Mouse (Mus musculus) MEL (cell line): ENCODE measurements at regions not wholly inside any gene's neighbourhood (a gene's known extent, or its start where the extent isn't known, plus 50 kb on each side); places are given as distances from the start of the nearest gene placed in this dataset.

ENCODE experiments used
- DNase-seq: peaks from one replicate; pipeline ENCODE4 v3.0.0; 2011; ENCODE audit warnings: low read depth, low spot score
- H3K27ac ChIP-seq: 2 replicates; pipeline ENCODE4 v1.5.1; 2012; ENCODE audit warnings: low read depth, mild to moderate bottlenecking, control low read depth, low read length, moderate library complexity; ENCODE audit not compliant: control insufficient read depth
- H3K27me3 ChIP-seq, 2 experiments: fragments of 150-350 bp in 1 of 2; sonication (generic) in 1 of 2; 2 replicates each; pipeline ENCODE4 v1.6.1; 2012; ENCODE audit warnings: low read length in 2 of 2, mild to moderate bottlenecking in 2 of 2, improper control_type of control experiment in 1 of 2, moderate library complexity in 1 of 2; ENCODE audit not compliant: insufficient read depth in 2 of 2, control insufficient read depth in 1 of 2
- H3K36me3 ChIP-seq, 2 experiments: 2 replicates each; pipeline ENCODE4 v1.6.1; 2012 to 2014; ENCODE audit warnings: low read length in 2 of 2, improper control_type of control experiment in 1 of 2, inconsistent platforms in 1 of 2, mild to moderate bottlenecking in 1 of 2; ENCODE audit not compliant: insufficient read depth in 2 of 2, control insufficient read depth in 1 of 2
- H3K4me1 ChIP-seq, 2 experiments: fragments of 150-350 bp in 1 of 2; sonication (generic) in 1 of 2; 2 replicates each; pipeline ENCODE4 v1.6.1; 2012; ENCODE audit warnings: low read length in 2 of 2, improper control_type of control experiment in 1 of 2, mild to moderate bottlenecking in 1 of 2; ENCODE audit not compliant: insufficient read depth in 2 of 2, control insufficient read depth in 1 of 2
- H3K4me3 ChIP-seq, 2 experiments: fragments of 150-350 bp in 1 of 2; sonication (generic) in 1 of 2; 2 replicates each; pipeline ENCODE4 v1.5.1; 2012; ENCODE audit warnings: low read depth in 2 of 2, low read length in 2 of 2, mild to moderate bottlenecking in 2 of 2, moderate library complexity in 2 of 2, control low read depth in 1 of 2, improper control_type of control experiment in 1 of 2; ENCODE audit not compliant: control insufficient read depth in 1 of 2, insufficient read depth in 1 of 2
- H3K79me2 ChIP-seq: 2 replicates; pipeline ENCODE4 v1.6.1; 2012; ENCODE audit warnings: mild to moderate bottlenecking, low read length, moderate library complexity; ENCODE audit not compliant: control insufficient read depth, poor library complexity, insufficient read depth
- H3K9ac ChIP-seq: 2 replicates; pipeline ENCODE4 v1.6.1; 2012; ENCODE audit warnings: low read depth, mild to moderate bottlenecking, control low read depth, low read length, moderate library complexity; ENCODE audit not compliant: control insufficient read depth, poor library complexity, severe bottlenecking
- H3K9me3 ChIP-seq: fragments of 150-350 bp; sonication (generic); replicated peaks from 2 replicates; pipeline ENCODE4 v1.6.1; 2012; ENCODE audit warnings: mild to moderate bottlenecking, low read length, improper control_type of control experiment, moderate library complexity; ENCODE audit not compliant: insufficient read depth
- BHLHE40 ChIP-seq: IDR thresholded peaks from 2 replicates; pipeline ENCODE4 v1.6.1; 2012; ENCODE audit warnings: low read depth, mild to moderate bottlenecking, inconsistent platforms, low read length, improper control_type of control experiment, borderline replicate concordance
- EP300 ChIP-seq, 2 experiments: IDR thresholded peaks; 2 replicates each; pipeline ENCODE4 v1.6.1; 2011; ENCODE audit warnings: improper control_type of control experiment in 2 of 2, low read length in 2 of 2, low read depth in 1 of 2, mild to moderate bottlenecking in 1 of 2
- ETS1 ChIP-seq: IDR thresholded peaks from 2 replicates; pipeline ENCODE4 v1.6.1; 2012; ENCODE audit warnings: low read depth, mild to moderate bottlenecking, inconsistent platforms, low read length, improper control_type of control experiment, moderate library complexity
- GABPA ChIP-seq: IDR thresholded peaks from 2 replicates; pipeline ENCODE4 v1.6.1; 2012; ENCODE audit warnings: low read depth, mild to moderate bottlenecking, inconsistent platforms, low read length, improper control_type of control experiment, moderate library complexity
- GATA1 ChIP-seq: IDR thresholded peaks from 2 replicates; pipeline ENCODE4 v1.6.1; 2011; ENCODE audit warnings: low read depth, low read length, improper control_type of control experiment
- HCFC1 ChIP-seq: IDR thresholded peaks from 2 replicates; pipeline ENCODE4 v1.6.1; 2012; ENCODE audit warnings: low read depth, mild to moderate bottlenecking, inconsistent platforms, low read length, improper control_type of control experiment, moderate library complexity
- MAFK ChIP-seq: IDR thresholded peaks from 2 replicates; pipeline ENCODE4 v1.6.1; 2011; ENCODE audit warnings: low read depth, mild to moderate bottlenecking, low read length, improper control_type of control experiment, borderline replicate concordance
- MAZ ChIP-seq: IDR thresholded peaks from 2 replicates; pipeline ENCODE4 v1.6.1; 2012; ENCODE audit warnings: low read depth, mild to moderate bottlenecking, inconsistent platforms, low read length, improper control_type of control experiment
- NRF1 ChIP-seq: IDR thresholded peaks from 2 replicates; pipeline ENCODE4 v1.6.1; 2014; ENCODE audit warnings: low read depth, mild to moderate bottlenecking, inconsistent platforms, low read length, improper control_type of control experiment, moderate library complexity; ENCODE audit not compliant: poor library complexity, insufficient read depth, severe bottlenecking
- POLR2AphosphoS5 ChIP-seq: IDR thresholded peaks from 2 replicates; pipeline ENCODE4 v1.6.1; 2012; ENCODE audit warnings: low read depth, borderline replicate concordance, mild to moderate bottlenecking, inconsistent platforms, low read length, moderate library complexity, mixed read lengths
- RAD21 ChIP-seq: IDR thresholded peaks from 2 replicates; pipeline ENCODE4 v1.6.1; 2011; ENCODE audit warnings: mild to moderate bottlenecking, low read depth, low read length, improper control_type of control experiment
- RCOR1 ChIP-seq: IDR thresholded peaks from 2 replicates; pipeline ENCODE4 v1.6.1; 2012; ENCODE audit warnings: low read depth, mild to moderate bottlenecking, inconsistent platforms, low read length, improper control_type of control experiment
- TAL1 ChIP-seq: IDR thresholded peaks from 2 replicates; pipeline ENCODE4 v1.6.1; 2012; ENCODE audit warnings: mild to moderate bottlenecking, inconsistent platforms, low read length, moderate library complexity, mixed read lengths
- TCF12 ChIP-seq: IDR thresholded peaks from 2 replicates; pipeline ENCODE4 v1.6.1; 2014; ENCODE audit warnings: low read depth, mild to moderate bottlenecking, inconsistent platforms, low read length, improper control_type of control experiment, moderate library complexity
- ZC3H11A ChIP-seq: IDR thresholded peaks from 2 replicates; pipeline ENCODE4 v1.6.1; 2012; ENCODE audit warnings: low read depth, mild to moderate bottlenecking, inconsistent platforms, low read length, improper control_type of control experiment
- ZMIZ1 ChIP-seq: IDR thresholded peaks from 2 replicates; pipeline ENCODE4 v1.6.1; 2012; ENCODE audit warnings: low read depth, mild to moderate bottlenecking, inconsistent platforms, low read length, improper control_type of control experiment, moderate library complexity
- ZNF384 ChIP-seq: IDR thresholded peaks from 2 replicates; pipeline ENCODE4 v1.6.1; 2012; ENCODE audit warnings: low read depth, mild to moderate bottlenecking, inconsistent platforms, low read length, improper control_type of control experiment

DNA sequence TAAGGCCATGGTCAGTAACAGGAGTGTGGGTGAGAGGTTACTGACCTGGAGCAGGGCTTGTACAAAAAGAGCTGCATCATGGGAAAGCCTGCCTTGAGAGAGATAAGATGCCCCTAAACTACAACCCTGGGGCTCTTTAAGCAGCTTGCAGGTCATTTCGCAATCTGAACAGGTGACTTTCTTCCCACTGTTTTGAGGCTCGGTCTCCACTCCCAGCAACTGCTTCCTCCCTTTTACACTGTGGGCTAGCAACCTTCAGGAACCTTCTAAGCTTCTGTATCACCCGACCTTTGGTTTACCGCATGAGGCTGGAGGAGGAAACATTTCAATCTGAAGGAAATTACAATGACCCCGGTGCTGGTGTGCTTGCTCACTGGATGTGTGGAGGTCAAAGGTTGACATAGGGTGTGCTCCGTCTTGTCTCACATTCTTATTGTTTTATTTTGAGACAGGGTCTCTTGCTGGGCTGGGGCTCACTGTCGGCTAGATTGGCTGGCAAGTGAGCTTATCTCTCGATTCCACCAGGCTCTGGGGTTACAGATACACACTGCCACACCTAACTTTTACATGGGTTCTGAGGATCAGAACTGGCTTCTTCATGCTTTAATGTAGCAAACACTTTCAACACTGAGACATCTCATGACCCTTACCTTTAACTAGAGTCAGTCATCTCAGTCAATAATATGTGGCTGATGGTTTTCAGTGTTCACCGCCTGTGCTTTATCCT is 71.1 kb upstream of the Ccdc71l start:
- Histone ChIP-seq H3K79me2 (no peaks in the 10 kb centered on the region), H3K27me3 (no peaks in the 10 kb centered on the region), H3K27ac (peak overlapping the region; percentile 9; the same call in 1 of the 2 replicates), H3K4me1 (peaks cover 0 to 13% of the 10 kb centered on the region in 2 experiments; a peak in 3 of 4 replicates), H3K9me3 (no peaks in the 10 kb centered on the region), H3K4me3 (no peak overlapping the region), H3K36me3 (peaks cover 0 to 11% of the 10 kb centered on the region in 2 experiments; a peak in 2 of 4 replicates), H3K9ac (no peak overlapping the region)
- peak; percentile 68 for DNase-seq
- 0 out of 2 replicates have a peak, but pooled peaks have one; percentile 30 for TF ChIP-seq RCOR1
- peak; percentile 72 to 76; a peak in 3 of 4 replicates for TF ChIP-seq EP300 (IDR thresholded peaks at IDR 0.05; ENCODE audit: low read depth in 1 of 2, low read length in 2 of 2)
- TF ChIP-seq GATA1 = peak; percentile 80
- no peak for TF ChIP-seq MAZ
- peak; percentile 91 for TF ChIP-seq TCF12
- 0 out of 2 replicates have a peak, but pooled peaks have one; percentile 13 for TF ChIP-seq BHLHE40
- no peak for TF ChIP-seq RAD21
- peak; percentile 74 for TF ChIP-seq TAL1

DNA sequence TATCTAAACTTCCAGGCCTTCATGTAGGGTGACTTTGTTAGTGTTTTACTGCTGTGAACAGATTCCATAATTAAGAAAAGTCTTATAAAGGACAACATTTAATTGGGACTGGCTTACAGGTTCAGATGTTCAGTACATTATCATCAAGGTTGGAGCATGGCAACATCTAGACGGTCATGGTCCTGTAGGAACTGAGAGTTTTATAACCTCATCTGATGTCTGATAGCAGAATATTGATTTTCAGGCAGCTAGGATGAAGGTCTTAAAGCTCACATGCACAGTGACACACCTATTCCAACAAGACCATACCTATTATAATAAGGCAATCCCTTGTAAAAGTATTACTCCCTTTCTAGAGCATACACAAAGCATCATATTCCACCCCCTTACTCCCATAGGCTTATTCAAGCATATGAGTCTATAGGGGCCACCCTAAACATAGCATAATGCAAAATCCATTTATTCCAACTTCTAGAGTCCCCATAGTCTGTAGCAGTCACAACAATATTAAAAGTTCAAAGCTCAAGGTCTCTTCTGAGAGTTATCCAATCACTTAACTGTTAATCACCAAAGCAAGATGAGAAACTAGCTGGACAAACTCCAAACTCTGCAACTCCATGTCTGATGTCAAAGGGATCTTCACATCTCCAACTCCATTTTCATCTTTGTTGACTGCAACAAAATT is 63.3 kb upstream of the Ccdc71l start:
- Histone ChIP-seq H3K4me3 (no peak overlapping the region), H3K36me3 (no peaks in the 10 kb centered on the region)
- no peak for TF ChIP-seq NRF1
- no peak for TF ChIP-seq GATA1
- no peak for TF ChIP-seq RAD21
- no peak for TF ChIP-seq ZNF384
- TF ChIP-seq ETS1 = no peak
- no peak for TF ChIP-seq EP300 (IDR thresholded peaks at IDR 0.05; ENCODE audit: low read depth in 1 of 2, low read length in 2 of 2)
- TF ChIP-seq BHLHE40 = no peak
- TF ChIP-seq ZC3H11A = no peak
- no peak for TF ChIP-seq MAZ
- no peak for TF ChIP-seq GABPA
- no peak for TF ChIP-seq HCFC1
- no peak for TF ChIP-seq MAFK
- no peak for TF ChIP-seq ZMIZ1
- no peak for TF ChIP-seq POLR2AphosphoS5
- TF ChIP-seq, all 39 proteins: peak for 0

More for the DNA sequence above, 63.3 kb upstream of the Ccdc71l start:
- H3K27ac ChIP-seq = no peak overlapping the region
- H3K9ac ChIP-seq = no peak overlapping the region
- H3K4me1 ChIP-seq = no peaks in the 10 kb centered on the region
- DNase-seq = no peak
- H3K9me3 ChIP-seq = no peaks in the 10 kb centered on the region
- no peaks in the 10 kb centered on the region for H3K79me2 ChIP-seq
- no peaks in the 10 kb centered on the region; a peak in 1 of 4 replicates for H3K27me3 ChIP-seq
